Mouse (Mus musculus) CD8-positive naive resting alpha-beta T cell, adult 2 months (primary cell): ENCODE measurements around the gene Chp2.
"Not testable (repeated sequence)": the region's sequence is repeated elsewhere in the genome, so short reads cannot be mapped to it uniquely, and the experiment has no call there.

Source experiments
- DNase-seq, 2 experiments: peaks; one replicate each; pipeline ENCODE4 v3.0.0; 2022; ENCODE audit warnings: low read depth in 2 of 2, low spot score in 2 of 2

Chp2 gene

DNA sequence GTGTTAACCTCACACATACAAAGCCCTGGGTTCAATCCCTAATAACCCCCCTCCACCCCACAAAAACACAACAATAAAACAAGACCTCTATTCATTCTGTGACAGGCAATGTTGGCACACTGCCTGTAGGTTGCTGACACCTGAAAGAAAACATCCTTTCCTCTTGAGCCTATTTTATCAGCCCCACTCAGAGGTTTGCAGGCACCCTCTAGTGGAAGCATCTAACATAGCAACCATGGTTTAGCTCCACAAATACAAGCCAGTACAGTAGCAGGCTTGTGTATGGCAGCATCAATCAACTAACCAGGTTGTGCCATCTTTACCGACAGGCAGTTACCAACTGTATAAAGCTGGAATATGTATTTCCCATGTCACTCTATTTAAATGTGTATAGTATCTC is 23.0 kb downstream of the Chp2 start:
- peak; percentile 20 to 51 for DNase-seq

GRCm38 (mm10) chr7:122242744-122243143 is 23.4 kb downstream of the Chp2 start:
- not testable (repeated sequence) for DNase-seq

DNA sequence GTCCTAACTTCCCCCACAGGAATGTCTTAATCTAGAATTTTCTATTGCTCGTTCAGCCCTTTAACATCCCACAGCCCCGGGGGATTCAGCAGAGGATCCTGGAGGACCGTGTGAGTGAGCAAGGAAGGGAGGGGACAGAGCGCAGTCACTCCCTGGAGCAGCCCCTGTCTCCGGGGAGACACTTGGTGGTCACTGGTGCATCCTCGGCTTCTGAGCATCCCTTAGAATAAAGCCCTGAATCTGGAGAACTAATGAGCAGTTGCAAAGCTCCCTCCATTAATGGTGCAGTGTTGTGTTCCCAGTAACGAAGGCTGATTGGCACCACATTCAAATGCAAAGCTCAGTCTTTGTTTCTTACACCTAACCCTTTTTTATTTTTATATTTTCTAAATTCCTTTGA is 24.9 kb downstream of the Chp2 start:
- DNase-seq, result no peak

- no peak for DNase-seq
Observed at GRCm38 (mm10) chr7:122244584-122244983, 25.3 kb downstream of the Chp2 start.

DNA sequence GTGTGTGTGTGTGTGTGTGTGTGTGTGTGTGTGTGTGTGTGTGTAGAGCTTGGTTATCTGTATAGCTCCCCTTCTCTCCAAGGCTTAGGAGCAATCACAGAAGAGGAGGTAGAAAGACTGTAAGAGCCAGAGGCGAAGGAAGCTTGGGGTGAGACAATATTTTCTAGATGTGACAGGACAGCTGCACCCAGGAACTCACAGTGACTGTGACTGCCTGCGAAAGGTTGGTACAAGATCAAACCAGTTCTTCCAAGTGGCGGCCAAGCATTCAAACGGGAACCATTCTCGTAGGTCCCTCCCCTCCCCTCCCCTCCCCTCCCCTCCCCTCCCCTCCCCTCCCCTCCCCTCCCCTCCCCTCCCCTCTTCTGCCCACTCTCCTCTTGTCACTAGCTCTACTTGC is 26.7 kb downstream of the Chp2 start:
- no peak for DNase-seq

DNA sequence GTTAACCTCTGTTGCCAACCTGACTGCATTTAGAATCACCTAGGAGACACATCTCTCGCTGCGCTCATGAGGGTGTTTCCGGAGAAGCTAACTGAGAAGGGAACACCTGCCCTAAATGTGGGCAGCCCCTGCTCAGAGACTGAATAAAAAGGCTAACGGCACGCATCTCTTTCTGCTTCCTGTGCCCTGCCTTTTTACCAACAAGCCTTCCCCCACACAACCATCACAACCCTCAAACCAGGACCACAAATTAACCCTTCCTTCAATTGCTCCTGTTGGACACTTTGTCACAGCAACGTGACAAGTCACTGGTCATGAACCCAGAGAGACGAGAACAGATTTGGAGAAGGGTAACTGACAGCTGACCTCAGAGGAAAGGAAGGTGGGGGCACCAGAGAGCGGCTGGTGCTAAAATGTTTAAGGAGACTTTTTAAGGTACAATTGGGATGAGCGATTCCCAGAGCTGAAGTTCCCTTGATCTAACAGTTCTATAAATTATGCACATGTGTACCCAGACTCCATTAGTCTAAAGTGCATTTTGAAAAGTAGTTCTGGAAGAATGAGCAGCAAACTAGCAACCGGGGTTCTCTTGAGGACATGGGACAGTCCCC is 28.1 kb downstream of the Chp2 start:
- DNase-seq, result no peak

DNA sequence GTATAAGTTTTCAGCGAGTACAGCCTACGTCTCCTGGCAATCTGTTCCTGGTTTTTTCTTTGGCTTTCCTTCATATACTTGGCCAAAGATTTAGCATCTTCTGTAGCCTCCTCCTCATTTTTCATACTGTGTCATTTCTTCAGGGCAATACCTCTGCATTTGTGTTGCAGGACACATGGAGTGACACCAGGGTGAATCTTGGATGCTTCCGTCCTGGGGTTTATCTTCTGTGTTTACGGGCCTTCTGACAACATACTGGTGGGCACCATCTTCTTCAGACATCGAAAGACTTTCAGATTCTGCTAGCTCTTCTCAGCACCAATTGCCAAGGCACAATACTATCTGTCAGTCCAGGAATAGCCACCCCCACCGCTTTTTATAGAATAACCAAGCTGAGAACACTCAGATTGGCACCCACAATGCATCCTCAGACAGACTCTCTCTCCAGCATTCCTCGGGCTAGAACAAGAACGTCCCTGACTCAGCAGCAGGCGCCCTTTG is 30.1 kb downstream of the Chp2 start:
- DNase-seq, result no peak

- peak; percentile 64 to 76 for DNase-seq
Observed at GRCm38 (mm10) chr7:122251197-122252011, 32.1 kb downstream of the Chp2 start.

DNA sequence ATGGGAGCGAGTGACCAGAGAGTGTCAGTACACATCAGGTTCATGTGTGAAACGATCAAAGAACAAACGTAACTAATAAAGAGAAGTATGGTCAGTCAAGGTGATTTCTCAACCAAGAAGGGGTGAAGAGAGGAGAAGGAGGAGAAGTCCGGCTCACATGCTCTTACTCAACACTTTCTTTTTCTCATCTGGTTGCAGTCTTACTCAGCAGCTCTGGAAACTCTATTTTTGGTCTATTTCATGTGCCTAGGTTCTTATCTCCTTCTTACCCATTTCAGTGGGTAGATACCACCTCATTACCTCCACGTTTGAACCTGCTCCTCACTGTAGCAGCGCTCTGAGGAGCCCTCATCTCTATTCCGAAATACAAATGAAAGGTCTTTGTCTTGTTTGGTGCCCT is 37.4 kb downstream of the Chp2 start:
- no peak for DNase-seq

DNA sequence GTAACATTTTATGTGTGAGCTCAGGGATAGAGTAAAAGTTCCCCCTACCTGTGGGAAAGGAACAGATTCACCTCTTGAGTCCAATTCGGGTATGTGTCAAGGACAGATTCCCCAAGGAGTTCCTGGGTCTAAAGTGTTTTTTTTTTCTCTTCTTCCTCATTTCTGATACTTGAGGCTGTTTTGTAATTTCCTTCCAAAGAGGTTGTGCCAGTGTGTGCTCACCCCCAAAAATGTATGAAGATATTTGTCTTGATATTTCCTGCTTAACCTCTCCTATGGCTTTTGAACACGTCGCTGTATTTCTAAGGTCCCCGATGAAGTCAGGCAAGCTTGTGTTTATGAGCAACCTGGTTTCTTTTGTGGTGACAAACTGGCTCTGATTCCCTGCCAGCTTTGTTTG is 39.2 kb downstream of the Chp2 start:
- no peak for DNase-seq

DNA sequence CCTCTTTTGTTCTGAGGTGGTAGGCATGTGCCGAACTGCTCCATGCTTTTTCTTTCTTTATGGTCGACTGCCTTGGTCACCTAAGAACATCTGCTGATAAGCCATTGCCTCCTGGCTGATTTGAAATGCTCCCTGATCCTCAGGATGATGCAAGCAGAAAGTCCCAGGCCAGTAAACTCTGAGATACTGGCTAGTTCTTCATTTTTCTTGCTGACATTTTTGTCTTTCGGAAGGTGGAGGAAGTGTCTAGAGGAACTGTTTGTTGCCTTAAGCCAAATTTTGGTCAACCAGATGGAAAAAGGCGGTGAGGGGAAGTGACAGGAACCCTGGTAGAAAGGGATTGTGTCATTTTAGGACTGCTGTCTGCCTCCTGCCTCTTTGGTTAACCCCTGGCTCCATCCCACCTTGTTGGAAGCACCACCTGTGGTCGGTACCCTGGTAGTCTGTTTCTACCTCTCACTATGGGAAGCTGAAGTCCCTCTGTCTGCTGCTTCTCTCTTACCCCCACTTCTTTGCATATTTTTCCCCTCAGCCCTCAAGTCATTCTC is 40.8 kb downstream of the Chp2 start:
- DNase-seq, result no peak

GRCm38 (mm10) chr7:122268983-122269486 is 49.7 kb downstream of the Chp2 start:
- DNase-seq, result no peak

DNA sequence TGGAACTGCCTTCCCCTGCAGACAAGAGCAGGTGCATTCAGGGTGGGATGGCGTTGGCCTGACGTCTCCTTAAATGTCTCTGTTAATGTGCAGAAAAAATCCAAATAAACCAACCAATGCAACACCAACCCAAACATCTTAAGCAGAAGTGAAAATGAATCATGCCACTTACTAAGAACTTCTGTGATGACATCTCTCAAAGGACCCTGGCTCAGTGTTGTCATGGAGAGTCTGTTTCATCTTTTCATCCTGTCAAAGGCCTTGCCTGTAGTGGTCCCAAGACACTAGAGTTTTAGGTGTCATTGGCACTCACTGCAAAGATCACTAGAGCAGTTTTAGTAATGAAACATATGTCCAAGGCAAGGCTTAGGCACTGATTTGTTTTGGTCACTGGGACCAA is 53.0 kb downstream of the Chp2 start:
- DNase-seq, result no peak
